Mouse (Mus musculus) forebrain, embryonic 16.5 days (tissue): ENCODE measurements at regions not wholly inside any gene's neighbourhood (a gene's known extent, or its start where the extent isn't known, plus 50 kb on each side); places are given as distances from the start of the nearest gene placed in this dataset.

Experiments
- ATAC-seq: fragments of 200-750 bp; cut with Nextera tagmentation; 2 replicates; pipeline ENCODE4 v1.8.0; 2017; ENCODE audit warnings: mild to moderate bottlenecking, moderate library complexity
- H3K27ac ChIP-seq: fragments of 300-500 bp; sonication (generic); 2 replicates; pipeline ENCODE4 v1.5.1; 2014; ENCODE audit warnings: low read length, control low read depth
- H3K27me3 ChIP-seq: fragments of 300-500 bp; sonication (generic); replicated peaks from 2 replicates; pipeline ENCODE4 v1.6.1; 2014; ENCODE audit warnings: low read length; ENCODE audit not compliant: control insufficient read depth, insufficient read depth
- H3K36me3 ChIP-seq: fragments of 300-500 bp; sonication (generic); 2 replicates; pipeline ENCODE4 v1.6.1; 2014; ENCODE audit not compliant: control insufficient read depth, insufficient read depth
- H3K4me1 ChIP-seq: fragments of 300-500 bp; sonication (generic); replicated peaks from 2 replicates; pipeline ENCODE4 v1.6.1; 2014; ENCODE audit warnings: low read length; ENCODE audit not compliant: control insufficient read depth, insufficient read depth
- H3K4me2 ChIP-seq: fragments of 300-500 bp; sonication (generic); 2 replicates; pipeline ENCODE4 v1.6.1; 2014; ENCODE audit warnings: mild to moderate bottlenecking, low read length, control low read depth
- H3K4me3 ChIP-seq: fragments of 300-500 bp; sonication (generic); replicated peaks from 2 replicates; pipeline ENCODE4 v1.5.1; 2014; ENCODE audit warnings: mild to moderate bottlenecking, low read length, control low read depth
- H3K9ac ChIP-seq: fragments of 300-500 bp; sonication (generic); replicated peaks from 2 replicates; pipeline ENCODE4 v1.6.1; 2014; ENCODE audit warnings: low read depth, low read length, control low read depth
- H3K9me3 ChIP-seq: fragments of 300-500 bp; sonication (generic); 2 replicates; pipeline ENCODE4 v1.6.1; 2016; ENCODE audit warnings: low read length; ENCODE audit not compliant: control insufficient read depth
- WGBS: fragments of 180-500 bp; shearing (Covaris S2); extraction: QIAGEN DNeasy Blood & Tissue Kit; methylation state at CpG from one replicate; pipeline ENCODE4 v1.1.7; 2014; 5-methylcytosine and 5-hydroxymethylcytosine counted together

DNA sequence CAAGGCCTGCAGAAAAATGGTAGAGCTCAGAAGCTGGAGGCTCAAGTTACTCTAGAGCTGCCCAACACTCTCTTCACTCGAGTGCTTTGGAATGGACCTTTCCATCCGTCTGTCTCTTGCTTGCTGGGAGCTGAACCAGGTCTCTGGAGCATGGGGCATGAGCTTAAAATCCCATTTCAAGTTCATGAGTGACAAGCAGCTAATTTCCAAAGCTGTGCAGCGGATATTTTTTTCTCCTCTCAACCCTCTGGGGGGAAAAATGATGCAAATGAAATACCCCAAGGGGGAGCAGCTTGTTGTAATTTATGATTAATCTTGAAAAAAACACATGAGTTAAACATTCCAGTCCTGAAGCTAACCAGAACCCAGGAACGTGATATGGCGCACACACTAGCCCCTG, 101.2 kb upstream of the Habp2 start:
- no peak for ATAC-seq
- Histone ChIP-seq H3K4me1 (peaks cover 11% of the 10 kb centered on the region), H3K27me3 (peaks cover 25% of the 10 kb centered on the region), H3K4me2 (no peak overlapping the region), H3K9ac (no peak overlapping the region), H3K9me3 (peaks cover 6% of the 10 kb centered on the region; the same call in 1 of the 2 replicates), H3K36me3 (no peaks in the 10 kb centered on the region), H3K27ac (no peak overlapping the region), H3K4me3 (no peak overlapping the region)
- WGBS, result 91% methylated on average over 5 of the region's 5 CpGs

DNA sequence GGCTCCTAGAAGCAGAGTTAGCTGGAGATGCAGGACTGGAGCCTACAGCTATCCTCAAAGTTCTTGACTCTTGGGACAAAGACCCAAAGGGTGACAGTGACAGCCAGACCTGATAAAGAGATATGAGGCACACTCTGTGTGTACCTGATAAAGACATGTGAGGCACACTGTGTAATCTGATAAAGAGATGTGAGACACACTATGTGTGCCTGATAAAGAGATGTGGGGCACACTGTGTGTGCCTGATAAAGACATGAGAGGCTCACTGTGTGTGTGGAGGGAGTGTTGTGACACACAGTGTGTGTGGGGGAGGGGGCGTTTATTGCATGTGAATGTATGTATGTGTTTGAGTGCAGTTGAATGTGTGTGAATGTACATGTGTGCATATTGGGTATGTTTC, 97.8 kb upstream of the Habp2 start:
- no peak overlapping the region for H3K27ac ChIP-seq
- ATAC-seq, result no peak
- peaks cover 48% of the 10 kb centered on the region for H3K27me3 ChIP-seq
- H3K9me3 ChIP-seq, result no peaks in the 10 kb centered on the region
- H3K4me2 ChIP-seq, result no peak overlapping the region
- peaks cover 11% of the 10 kb centered on the region for H3K4me1 ChIP-seq
- no peak overlapping the region for H3K4me3 ChIP-seq
- WGBS, result 96% methylated on average over 1 of the region's 1 CpGs
- no peak overlapping the region for H3K9ac ChIP-seq
- H3K36me3 ChIP-seq, result no peaks in the 10 kb centered on the region

DNA sequence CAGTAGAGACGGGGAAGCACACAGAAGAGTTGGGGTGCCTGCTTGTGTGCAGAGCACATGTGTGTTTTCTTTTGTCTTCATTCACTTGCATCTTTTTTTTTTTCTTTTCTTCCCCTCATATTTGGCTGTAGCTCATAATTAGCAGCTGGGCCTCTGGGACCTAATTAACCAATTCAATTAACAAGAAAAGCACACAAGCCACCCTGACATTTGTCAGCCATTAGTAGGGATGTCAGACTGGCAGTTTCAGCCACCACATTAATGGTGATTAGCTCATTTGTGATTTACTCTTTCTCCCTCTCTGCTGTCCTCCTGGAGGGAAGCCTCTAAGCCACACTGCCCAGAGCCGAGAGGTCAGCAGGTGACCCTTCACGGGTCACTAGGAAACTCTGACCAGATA, 96.7 kb upstream of the Habp2 start:
- no peak overlapping the region for H3K4me3 ChIP-seq
- no peak overlapping the region for H3K4me2 ChIP-seq
- WGBS, result 13% methylated on average over 3 of the region's 3 CpGs
- H3K9ac ChIP-seq, result no peak overlapping the region
- peak; percentile 55; the same call in 1 of the 2 replicates for ATAC-seq
- H3K27me3 ChIP-seq, result peaks cover 48% of the 10 kb centered on the region
- H3K36me3 ChIP-seq, result no peaks in the 10 kb centered on the region
- H3K27ac ChIP-seq, result no peak overlapping the region
- H3K9me3 ChIP-seq, result no peaks in the 10 kb centered on the region
- H3K4me1 ChIP-seq, result peaks cover 11% of the 10 kb centered on the region

DNA sequence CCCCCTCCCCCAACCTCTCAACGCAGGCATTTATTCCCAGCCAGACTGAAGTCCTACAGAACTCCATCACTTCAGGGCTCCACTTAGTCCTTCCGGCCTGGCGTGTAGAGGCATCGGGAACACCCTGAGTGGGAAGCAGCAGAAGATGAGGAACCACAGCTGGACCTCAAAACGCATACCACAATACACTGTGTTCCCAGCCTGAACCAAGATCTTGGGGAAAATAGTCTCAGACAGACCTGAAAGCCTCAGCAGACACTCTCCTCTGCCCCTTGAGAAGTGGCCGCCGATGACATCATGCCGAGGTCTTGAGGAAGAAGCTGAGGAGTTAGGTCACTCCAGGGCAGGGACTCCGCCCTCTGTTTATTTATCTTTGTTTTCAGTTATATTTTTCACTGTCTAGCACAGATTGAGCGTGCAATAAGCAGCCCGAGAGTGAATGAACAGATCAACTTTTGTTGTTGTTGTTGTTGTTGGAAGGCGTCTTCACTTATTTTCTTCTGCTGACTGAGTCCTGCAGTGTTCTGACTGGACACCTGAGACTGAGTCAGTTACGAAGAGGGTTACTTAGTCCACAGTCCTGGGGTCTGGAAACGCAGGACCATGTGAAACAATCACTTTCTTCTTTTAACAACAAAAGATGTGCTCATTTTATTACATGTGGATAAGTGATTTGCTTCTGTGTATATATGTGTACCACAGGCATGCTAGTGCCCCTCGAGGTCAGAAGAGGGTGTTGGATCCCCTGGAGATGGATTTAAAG, 88.3 kb upstream of the Habp2 start:
- H3K9ac ChIP-seq, result no peak overlapping the region
- peaks cover 14% of the 10 kb centered on the region for H3K27me3 ChIP-seq
- WGBS, result 87% methylated on average over 15 of the region's 15 CpGs
- no peak overlapping the region for H3K27ac ChIP-seq
- H3K36me3 ChIP-seq, result no peaks in the 10 kb centered on the region
- H3K4me2 ChIP-seq, result no peak overlapping the region
- no peaks in the 10 kb centered on the region for H3K4me1 ChIP-seq
- H3K4me3 ChIP-seq, result no peak overlapping the region
- ATAC-seq, result no peak
- no peaks in the 10 kb centered on the region for H3K9me3 ChIP-seq

DNA sequence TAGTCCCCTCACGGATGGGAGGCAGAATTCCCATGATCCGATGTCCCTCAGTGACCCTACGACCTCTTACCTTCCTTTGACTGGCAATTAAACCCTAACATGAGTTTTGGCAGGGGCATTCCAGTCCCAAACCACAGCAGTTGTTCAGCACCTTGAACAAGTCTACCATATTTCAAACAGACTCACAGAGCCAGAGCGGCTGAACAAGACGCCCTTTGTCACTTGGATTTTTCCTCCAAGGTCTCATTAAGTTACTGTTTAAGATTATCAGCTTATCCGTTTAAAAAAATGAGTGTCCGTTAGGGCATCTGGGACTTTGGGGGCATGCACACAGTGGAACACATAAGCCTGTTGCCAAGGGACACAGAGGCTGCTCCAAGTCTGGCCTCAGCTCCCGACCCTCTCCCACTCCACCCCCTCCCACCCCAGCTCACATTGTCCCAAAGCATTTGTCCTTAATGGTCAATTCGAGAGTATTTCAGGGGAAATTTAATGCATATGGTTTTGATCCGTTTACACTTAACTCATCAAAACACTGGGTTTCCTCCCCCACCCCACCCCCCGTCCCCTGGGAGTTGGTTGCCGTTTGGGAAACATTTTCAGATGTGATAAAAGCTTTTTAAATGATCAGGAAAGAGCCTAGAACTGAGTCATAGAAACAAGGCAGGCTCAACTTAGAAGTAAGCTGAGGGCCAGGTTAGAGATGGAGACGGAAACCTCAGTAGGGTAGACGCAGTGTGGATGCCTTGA, 87.4 kb upstream of the Habp2 start:
- WGBS, result 61% methylated on average over 14 of the region's 14 CpGs
- no peak for ATAC-seq
- Histone ChIP-seq H3K4me1 (no peaks in the 10 kb centered on the region), H3K9me3 (no peaks in the 10 kb centered on the region), H3K9ac (no peak overlapping the region), H3K36me3 (no peaks in the 10 kb centered on the region), H3K4me3 (no peak overlapping the region), H3K27ac (no peak overlapping the region), H3K4me2 (no peak overlapping the region), H3K27me3 (peaks cover 14% of the 10 kb centered on the region)

DNA sequence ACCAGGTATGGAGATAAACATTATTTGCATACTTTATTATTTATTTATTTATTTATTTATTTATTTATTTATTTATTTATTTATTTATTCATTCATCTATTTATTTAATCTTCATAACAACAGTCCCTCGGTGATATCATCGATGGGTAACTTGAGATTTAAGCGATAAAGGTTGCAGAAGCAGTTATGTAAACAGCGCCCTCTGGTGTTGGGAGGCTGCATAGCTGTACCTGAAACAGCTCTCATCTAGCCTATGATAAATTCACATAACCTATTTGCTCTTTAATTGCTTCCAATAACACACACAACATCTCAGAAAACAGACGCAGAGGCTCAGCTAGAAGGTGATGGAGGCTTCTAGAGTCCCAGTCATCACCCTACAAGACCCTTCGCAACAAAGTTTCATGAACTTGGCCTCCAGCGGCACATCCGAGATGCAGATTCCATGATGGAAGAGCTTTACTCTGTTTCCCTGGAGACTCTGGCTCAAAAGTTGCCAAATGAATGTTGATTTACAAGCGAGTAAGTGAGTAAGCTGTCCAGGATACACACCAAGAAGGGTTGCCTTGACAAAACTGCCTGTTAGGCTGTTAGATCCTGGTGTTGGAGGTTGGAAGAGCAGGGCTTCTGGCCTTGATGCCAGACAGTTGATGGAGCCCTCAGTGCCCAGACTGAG, 85.8 kb upstream of the Habp2 start:
- WGBS, result 85% methylated on average over 9 of the region's 9 CpGs
- ATAC-seq, result no peak
- no peak overlapping the region for H3K4me2 ChIP-seq
- H3K9me3 ChIP-seq, result no peaks in the 10 kb centered on the region
- H3K27me3 ChIP-seq, result peaks cover 10% of the 10 kb centered on the region
- H3K9ac ChIP-seq, result no peak overlapping the region
- no peaks in the 10 kb centered on the region for H3K4me1 ChIP-seq
- H3K4me3 ChIP-seq, result no peak overlapping the region
- no peak overlapping the region for H3K27ac ChIP-seq
- H3K36me3 ChIP-seq, result no peaks in the 10 kb centered on the region

DNA sequence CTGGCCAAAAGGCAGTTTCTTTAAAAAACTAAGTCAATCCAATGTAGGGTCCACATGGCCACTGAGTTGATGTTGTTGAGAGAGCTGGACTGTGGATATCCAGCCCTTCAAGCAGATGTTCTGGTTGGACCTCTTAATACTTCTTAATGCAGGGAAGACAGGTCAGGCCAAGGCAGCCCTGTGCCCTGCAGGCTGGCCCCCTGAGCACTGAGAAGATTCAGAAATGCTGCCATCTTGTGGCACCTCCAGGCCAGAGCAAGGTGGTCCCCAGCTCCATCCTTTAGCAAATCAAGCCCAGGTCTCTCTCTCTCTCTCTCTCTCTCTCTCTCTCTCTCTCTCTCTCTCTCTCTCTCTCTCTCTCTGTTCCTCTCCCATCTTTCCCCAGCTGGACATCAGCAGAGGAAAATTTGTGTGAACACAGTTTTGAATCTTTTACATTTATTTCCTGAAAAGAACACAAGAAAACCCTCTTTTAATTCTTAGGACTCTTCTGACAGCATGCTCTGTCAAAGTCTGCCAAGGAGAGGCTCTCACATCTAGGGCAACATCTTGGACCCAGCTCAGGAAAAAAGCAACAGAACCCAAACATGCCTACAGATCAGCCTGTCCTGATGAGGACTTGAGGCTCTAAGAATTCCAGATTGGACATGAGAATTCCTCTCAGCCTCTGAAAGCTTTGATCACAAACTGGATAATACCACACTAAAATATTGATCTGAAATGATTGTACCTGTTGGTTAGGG, 85.0 kb upstream of the Habp2 start:
- no peaks in the 10 kb centered on the region for H3K9me3 ChIP-seq
- peaks cover 3% of the 10 kb centered on the region for H3K27me3 ChIP-seq
- H3K9ac ChIP-seq, result no peak overlapping the region
- H3K4me2 ChIP-seq, result no peak overlapping the region
- H3K4me3 ChIP-seq, result no peak overlapping the region
- no peaks in the 10 kb centered on the region for H3K36me3 ChIP-seq
- ATAC-seq, result no peak
- no peak overlapping the region for H3K27ac ChIP-seq
- no peaks in the 10 kb centered on the region for H3K4me1 ChIP-seq

DNA sequence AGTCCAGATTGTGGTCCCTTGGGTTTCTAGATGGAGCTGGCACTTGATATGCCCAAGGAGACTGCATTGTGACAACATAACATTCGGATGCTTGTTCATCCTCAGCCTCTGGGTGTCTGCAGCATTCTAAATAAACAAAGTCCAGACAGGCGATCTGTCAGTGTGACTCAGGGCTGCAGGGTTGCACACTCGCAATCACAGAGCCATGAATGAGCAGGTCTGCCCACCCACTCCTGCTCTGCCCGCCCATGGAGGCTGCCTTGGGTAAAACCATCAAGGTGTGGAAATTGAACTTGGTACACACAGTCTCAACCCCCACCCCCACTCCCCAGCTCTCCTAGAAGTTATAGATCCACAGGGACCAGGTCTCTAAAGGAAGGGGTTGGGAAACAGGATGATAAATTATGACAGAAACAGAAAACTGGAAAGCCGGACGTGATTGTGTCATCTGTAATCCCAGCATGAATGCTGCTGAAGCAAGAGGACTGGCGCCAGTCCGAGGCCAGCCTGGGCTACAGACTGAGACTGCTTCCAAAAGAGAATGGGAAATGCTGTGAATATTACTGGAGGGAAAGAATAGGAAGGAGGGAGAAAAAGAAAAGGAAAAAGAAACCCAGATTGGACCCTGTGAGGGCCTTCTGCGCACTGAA, 84.3 kb upstream of the Habp2 start:
- ATAC-seq, result no peak
- no peaks in the 10 kb centered on the region for H3K4me1 ChIP-seq
- no peaks in the 10 kb centered on the region for H3K9me3 ChIP-seq
- H3K27ac ChIP-seq, result no peak overlapping the region
- no peak overlapping the region for H3K4me2 ChIP-seq
- 81% methylated on average over 9 of the region's 9 CpGs for WGBS
- H3K36me3 ChIP-seq, result no peaks in the 10 kb centered on the region
- H3K4me3 ChIP-seq, result no peak overlapping the region
- no peak overlapping the region for H3K9ac ChIP-seq
- H3K27me3 ChIP-seq, result peaks cover 2% of the 10 kb centered on the region; the same call in 1 of the 2 replicates
